Mouse (Mus musculus) left cerebral cortex, postnatal 25 days (tissue): ENCODE measurements around the gene Nfatc3. TPM values are rescaled to one million over a fixed set of nuclear protein-coding genes. Genes with fewer than 3 reads are reported as not detected.

Experiments used
- DNase-seq, 2 experiments: peaks; one replicate each; pipeline ENCODE4 v3.0.0; 2022; ENCODE audit warnings: low spot score in 2 of 2, mixed read lengths in 1 of 2
- intact Hi-C: fragments of 180-260 bp; cut with DNase I; formaldehyde crosslinking; loops from one replicate; pipeline ENCODE4 v1.15.1; 2025
- total RNA-seq, 2 experiments: library from RNA; stranded (reverse); gene quantifications; 2 replicates each; pipeline ENCODE4 v1.2.3; 2021

The Nfatc3 gene
- total RNA-seq, 2 experiments from 2014 or later, result 9.3 to 12.2 TPM

GRCm38 (mm10) chr8:106136156-106137130 lies 77.8 kb downstream of the Nfatc3 start, which contains the start of gene Esrp2:
Gene Esrp2, minus strand, starts transcription at chr8:106136974.
- intact Hi-C loops, result loop anchor here (10.0 kb wide), 1 partner anchor 268 kb away; no protein-coding TSS in a partner anchor
- DNase-seq, result no peak

GRCm38 (mm10) chr8:106137218-106137905 lies 78.7 kb downstream of the Nfatc3 start:
- DNase-seq, result no peak
- intact Hi-C loops, result loop anchor here (10.0 kb wide), 1 partner anchor 267 kb away; no protein-coding TSS in a partner anchor

GRCm38 (mm10) chr8:106137906-106138477 lies 79.4 kb downstream of the Nfatc3 start:
- intact Hi-C loops, result loop anchor here (10.0 kb wide), 1 partner anchor 267 kb away; no protein-coding TSS in a partner anchor
- peak; percentile 35 to 64 for DNase-seq

- intact Hi-C loops, result loop anchor here (10.0 kb wide), 1 partner anchor 266 kb away; no protein-coding TSS in a partner anchor
- DNase-seq, result no peak
Observed at GRCm38 (mm10) chr8:106138616-106139015, 80.0 kb downstream of the Nfatc3 start.

GRCm38 (mm10) chr8:106140191-106140590 lies 81.6 kb downstream of the Nfatc3 start:
- no peak for DNase-seq
- intact Hi-C loops, result loop anchor here (2.0 kb wide), 2 partner anchors 59 to 87 kb away; no protein-coding TSS in a partner anchor

- intact Hi-C loops, result loop anchor here (2.0 kb wide), 2 partner anchors 58 to 86 kb away; no protein-coding TSS in a partner anchor
Observed at GRCm38 (mm10) chr8:106140769-106141168, 82.1 kb downstream of the Nfatc3 start.

GRCm38 (mm10) chr8:106145331-106145730 lies 86.7 kb downstream of the Nfatc3 start:
- no peak for DNase-seq
- intact Hi-C loops, result no loop called here

More at GRCm38 (mm10) chr8:106140769-106141168, 82.1 kb downstream of the Nfatc3 start:
- DNase-seq, result peak; percentile 82 to 88

- intact Hi-C loops, result no loop called here
- DNase-seq, result no peak
Observed at GRCm38 (mm10) chr8:106146014-106146413, 87.4 kb downstream of the Nfatc3 start.

GRCm38 (mm10) chr8:106147868-106148565 lies 89.4 kb downstream of the Nfatc3 start:
- intact Hi-C loops, result no loop called here
- DNase-seq, result no peak

- intact Hi-C loops, result no loop called here
- no peak for DNase-seq
Observed at GRCm38 (mm10) chr8:106149025-106149424, 90.4 kb downstream of the Nfatc3 start.

- DNase-seq, result peak; percentile 94 to 97
- intact Hi-C loops, result no loop called here
Observed at GRCm38 (mm10) chr8:106149801-106150652, 91.4 kb downstream of the Nfatc3 start, which contains the start of gene Pla2g15. Gene Pla2g15, plus strand, starts transcription at chr8:106150399.

- intact Hi-C loops, result no loop called here
- no peak for DNase-seq
Observed at GRCm38 (mm10) chr8:106150653-106151000, 92.0 kb downstream of the Nfatc3 start.

GRCm38 (mm10) chr8:106151041-106151440 lies 92.4 kb downstream of the Nfatc3 start:
- intact Hi-C loops, result no loop called here
- no peak for DNase-seq

- intact Hi-C loops, result no loop called here
- peak in 1 of 2 experiments; percentile 29 for DNase-seq
Observed at GRCm38 (mm10) chr8:106152876-106153275, 94.2 kb downstream of the Nfatc3 start.

- intact Hi-C loops, result no loop called here
- DNase-seq, result no peak
Observed at GRCm38 (mm10) chr8:106157419-106157818, 98.8 kb downstream of the Nfatc3 start.

- no peak for DNase-seq
- intact Hi-C loops, result no loop called here
Observed at GRCm38 (mm10) chr8:106158381-106158780, 99.7 kb downstream of the Nfatc3 start.

GRCm38 (mm10) chr8:106159876-106160275 lies 101.2 kb downstream of the Nfatc3 start:
- intact Hi-C loops, result no loop called here

GRCm38 (mm10) chr8:106163251-106163650 lies 104.6 kb downstream of the Nfatc3 start:
- DNase-seq, result no peak
- intact Hi-C loops, result no loop called here

More at GRCm38 (mm10) chr8:106159876-106160275, 101.2 kb downstream of the Nfatc3 start:
- DNase-seq, result no peak
